Mouse (Mus musculus): ENCODE measurements around the gene Gucy2d. TPM values are rescaled to one million over a fixed set of nuclear protein-coding genes. Genes with fewer than 3 reads are reported as not detected.
A peak's percentile ranks its signal among the peaks of the same experiment; 100 is the strongest.

Gucy2d gene
- polyA plus RNA-seq, 1 experiment from 2014 or later: 2.2 TPM

DNA sequence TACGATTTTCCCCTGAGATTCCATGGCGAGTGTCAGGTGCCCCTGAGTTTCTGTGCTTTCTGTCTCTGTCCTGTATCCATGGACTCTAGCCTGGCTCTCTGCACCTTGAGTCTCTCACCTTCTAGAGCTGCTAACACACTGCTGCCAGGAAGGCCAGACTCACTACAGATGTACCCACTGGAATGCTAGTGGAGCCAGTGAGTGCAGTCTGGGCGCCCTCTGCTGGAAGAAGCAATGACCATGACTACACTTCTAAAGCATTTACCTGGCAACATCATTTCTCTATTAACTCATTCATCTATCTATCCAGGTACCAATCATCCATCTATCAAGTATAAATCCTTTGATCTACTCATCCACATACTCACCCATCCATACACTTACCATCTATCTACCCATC lies 9.4 kb upstream of the Gucy2d start:
- Histone ChIP-seq H3K36me3 (ENCODE audit: control insufficient read depth, insufficient read depth, low read length) (no peaks in the 10 kb centered on the region), H3K4me3 (ENCODE audit: low read length) (no peak overlapping the region), H3K9me3 (ENCODE audit: control insufficient read depth, low read length) (no peaks in the 10 kb centered on the region), H3K4me1 (ENCODE audit: control insufficient read depth, insufficient read depth, low read length) (no peaks in the 10 kb centered on the region), H3K9ac (ENCODE audit: low read depth, low read length) (no peak overlapping the region), H3K27me3 (replicated peaks; ENCODE audit: control insufficient read depth, insufficient read depth, low read length) (no peaks in the 10 kb centered on the region), H3K27ac (ENCODE audit: low read length) (no peak overlapping the region), H3K4me2 (ENCODE audit: low read depth, low read length) (no peak overlapping the region)
- 30% methylated on average over 3 of the region's 3 CpGs for WGBS
- peak; percentile 67 for ATAC-seq

DNA sequence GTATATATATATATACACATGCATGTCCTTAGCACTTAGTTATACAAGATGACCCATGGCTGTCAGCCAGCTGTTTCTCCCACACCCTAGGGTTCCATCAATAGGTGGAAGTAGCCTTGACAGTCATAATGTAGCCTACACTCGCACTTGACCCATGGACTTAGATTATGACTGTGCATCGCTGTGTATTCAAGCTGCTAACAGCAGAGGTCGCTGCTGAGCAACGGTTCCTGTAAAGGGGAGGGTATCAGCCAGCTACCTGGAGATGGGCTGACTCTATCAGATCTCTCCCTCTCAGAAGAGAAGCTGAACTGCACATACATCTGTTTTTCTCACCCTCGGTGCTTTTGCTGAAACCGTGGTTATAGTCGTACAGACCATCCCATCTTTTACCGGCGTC lies 2.6 kb upstream of the Gucy2d start:
- no peak overlapping the region for H3K4me3 ChIP-seq (ENCODE audit: low read length)
- no peaks in the 10 kb centered on the region for H3K9me3 ChIP-seq (ENCODE audit: control insufficient read depth, low read length)
- no peaks in the 10 kb centered on the region for H3K36me3 ChIP-seq (ENCODE audit: control insufficient read depth, insufficient read depth, low read length)
- H3K9ac ChIP-seq (ENCODE audit: low read depth, low read length): no peak overlapping the region
- ATAC-seq: no peak
- no peak overlapping the region for H3K27ac ChIP-seq (ENCODE audit: low read length)
- 34% methylated on average over 9 of the region's 9 CpGs for WGBS
- no peaks in the 10 kb centered on the region for H3K4me1 ChIP-seq (ENCODE audit: control insufficient read depth, insufficient read depth, low read length)
- no peak overlapping the region for H3K4me2 ChIP-seq (ENCODE audit: low read depth, low read length)
- no peaks in the 10 kb centered on the region; the same call in 1 of the 2 replicates for H3K27me3 ChIP-seq (replicated peaks; ENCODE audit: control insufficient read depth, insufficient read depth, low read length)

DNA sequence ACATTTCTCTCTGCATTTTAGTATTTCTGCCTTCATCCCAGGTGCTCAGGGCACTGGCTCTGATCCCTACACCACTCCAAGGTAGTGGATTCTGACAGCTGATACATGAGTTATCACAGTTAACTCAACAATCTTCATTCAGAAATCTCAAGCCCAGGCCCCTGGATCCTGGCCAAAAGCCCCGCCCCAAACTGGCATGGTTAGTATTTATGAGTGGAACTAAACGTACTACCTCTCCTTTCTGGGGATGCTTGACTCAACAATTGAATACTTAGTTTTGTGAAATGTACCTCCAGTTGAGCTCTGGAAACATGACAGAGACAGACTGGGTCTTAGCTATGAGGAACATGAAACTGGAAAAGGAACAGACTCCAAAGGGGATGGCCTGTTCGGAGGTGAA lies 6.7 kb downstream of the Gucy2d start:
- no peak overlapping the region for H3K4me2 ChIP-seq (ENCODE audit: low read depth, low read length)

DNA sequence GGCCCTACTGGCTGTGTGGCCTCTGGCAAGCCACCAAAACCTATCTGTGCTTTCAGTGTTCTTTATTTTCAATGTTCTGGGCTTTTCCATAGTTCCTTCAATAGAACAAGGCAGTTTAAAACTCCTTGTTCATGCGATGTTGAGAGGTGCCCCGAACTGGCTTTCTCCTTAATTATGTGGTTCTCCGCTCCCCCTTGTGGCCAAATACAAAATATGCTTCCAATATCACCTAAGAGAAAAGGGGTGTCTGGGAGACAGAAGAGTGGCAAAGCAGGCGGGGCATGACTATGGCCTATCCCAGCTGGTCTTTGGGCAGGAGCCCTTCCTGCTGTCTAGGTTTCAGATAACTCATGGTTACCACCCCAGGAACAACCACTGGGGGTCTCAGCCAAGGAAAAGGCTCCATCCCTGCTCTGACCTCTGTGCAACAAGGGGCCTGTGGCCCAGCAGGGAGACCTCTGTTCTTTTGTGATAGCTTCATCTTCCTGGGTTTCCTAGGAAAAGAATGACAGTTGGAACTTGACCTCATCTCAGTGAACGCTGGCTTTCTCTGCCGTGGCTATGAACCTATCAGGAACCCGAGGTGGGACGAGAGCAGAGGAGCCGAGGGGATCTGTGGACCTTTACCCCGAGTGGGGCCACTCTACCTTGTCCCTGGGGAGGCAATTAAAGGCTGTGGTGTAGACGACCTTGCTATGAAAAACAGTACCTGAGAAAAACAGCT lies 7.5 kb downstream of the Gucy2d start:
- Histone ChIP-seq H3K4me2 (ENCODE audit: low read depth, low read length) (no peak overlapping the region), H3K27ac (ENCODE audit: low read length) (no peak overlapping the region), H3K4me3 (ENCODE audit: low read length) (no peak overlapping the region), H3K27me3 (replicated peaks; ENCODE audit: control insufficient read depth, insufficient read depth, low read length) (no peaks in the 10 kb centered on the region), H3K9me3 (ENCODE audit: control insufficient read depth, low read length) (no peaks in the 10 kb centered on the region), H3K4me1 (ENCODE audit: control insufficient read depth, insufficient read depth, low read length) (no peaks in the 10 kb centered on the region), H3K36me3 (ENCODE audit: control insufficient read depth, insufficient read depth, low read length) (no peaks in the 10 kb centered on the region), H3K9ac (ENCODE audit: low read depth, low read length) (no peak overlapping the region)
- 61% methylated on average over 11 of the region's 11 CpGs for WGBS
- peak; percentile 72 for ATAC-seq

More for the DNA sequence above, 6.7 kb downstream of the Gucy2d start:
- Histone ChIP-seq H3K9me3 (ENCODE audit: control insufficient read depth, low read length) (no peaks in the 10 kb centered on the region), H3K9ac (ENCODE audit: low read depth, low read length) (no peak overlapping the region), H3K4me1 (ENCODE audit: control insufficient read depth, insufficient read depth, low read length) (no peaks in the 10 kb centered on the region), H3K27me3 (replicated peaks; ENCODE audit: control insufficient read depth, insufficient read depth, low read length) (no peaks in the 10 kb centered on the region), H3K27ac (ENCODE audit: low read length) (no peak overlapping the region), H3K36me3 (ENCODE audit: control insufficient read depth, insufficient read depth, low read length) (no peaks in the 10 kb centered on the region), H3K4me3 (ENCODE audit: low read length) (no peak overlapping the region)
- no peak for ATAC-seq
- WGBS: 62% methylated on average over 3 of the region's 3 CpGs

DNA sequence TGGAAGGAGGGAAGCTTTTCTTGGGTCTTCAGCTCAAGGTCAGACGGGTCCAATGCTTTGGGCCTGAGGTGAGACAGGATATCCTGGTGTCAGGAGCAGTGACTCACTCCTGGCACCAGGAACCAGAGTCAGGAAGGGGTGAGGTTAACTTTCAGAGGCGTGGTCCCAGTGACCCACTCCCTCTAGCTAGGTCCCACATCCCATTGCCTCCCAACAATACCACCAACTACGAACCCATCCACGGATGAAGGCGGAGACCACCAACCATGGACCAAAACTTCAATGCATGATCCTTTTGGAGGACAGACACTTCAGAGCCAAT lies 8.1 kb downstream of the Gucy2d start:
- H3K4me2 ChIP-seq (ENCODE audit: low read depth, low read length): no peak overlapping the region
- no peak overlapping the region for H3K27ac ChIP-seq (ENCODE audit: low read length)
- H3K36me3 ChIP-seq (ENCODE audit: control insufficient read depth, insufficient read depth, low read length): no peaks in the 10 kb centered on the region
- H3K9me3 ChIP-seq (ENCODE audit: control insufficient read depth, low read length): no peaks in the 10 kb centered on the region
- no peaks in the 10 kb centered on the region for H3K27me3 ChIP-seq (replicated peaks; ENCODE audit: control insufficient read depth, insufficient read depth, low read length)
- peak; percentile 43; the same call in 1 of the 2 replicates for ATAC-seq
- H3K4me1 ChIP-seq (ENCODE audit: control insufficient read depth, insufficient read depth, low read length): no peaks in the 10 kb centered on the region
- H3K9ac ChIP-seq (ENCODE audit: low read depth, low read length): no peak overlapping the region
- no peak overlapping the region for H3K4me3 ChIP-seq (ENCODE audit: low read length)
- 85% methylated on average over 5 of the region's 5 CpGs for WGBS

DNA sequence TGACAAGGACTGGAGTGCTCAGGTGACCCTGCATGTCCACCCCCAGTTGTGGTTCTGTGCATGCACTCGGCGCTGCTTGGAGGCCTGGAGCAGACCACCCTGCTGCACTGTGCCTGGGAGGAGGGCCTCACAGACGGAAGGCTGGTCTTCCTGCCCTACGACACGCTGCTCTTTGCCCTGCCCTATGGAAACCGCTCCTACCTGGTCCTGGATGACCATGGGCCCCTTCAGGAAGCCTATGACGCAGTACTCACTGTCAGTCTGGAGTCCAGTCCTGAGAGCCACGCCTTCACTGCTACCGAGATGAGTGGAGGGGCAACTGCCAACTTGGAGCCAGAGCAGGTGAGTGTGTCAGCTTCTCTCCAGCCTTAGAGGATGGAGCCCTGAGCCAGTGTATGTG lies 9.5 kb downstream of the Gucy2d start:
- Histone ChIP-seq H3K4me1 (ENCODE audit: control insufficient read depth, insufficient read depth, low read length) (no peaks in the 10 kb centered on the region), H3K4me3 (ENCODE audit: low read length) (no peak overlapping the region), H3K36me3 (ENCODE audit: control insufficient read depth, insufficient read depth, low read length) (no peaks in the 10 kb centered on the region), H3K27ac (ENCODE audit: low read length) (no peak overlapping the region), H3K9ac (ENCODE audit: low read depth, low read length) (no peak overlapping the region), H3K27me3 (replicated peaks; ENCODE audit: control insufficient read depth, insufficient read depth, low read length) (no peaks in the 10 kb centered on the region), H3K9me3 (ENCODE audit: control insufficient read depth, low read length) (no peaks in the 10 kb centered on the region), H3K4me2 (ENCODE audit: low read depth, low read length) (no peak overlapping the region)
- 61% methylated on average over 9 of the region's 9 CpGs for WGBS
- peak; percentile 85 for ATAC-seq

DNA sequence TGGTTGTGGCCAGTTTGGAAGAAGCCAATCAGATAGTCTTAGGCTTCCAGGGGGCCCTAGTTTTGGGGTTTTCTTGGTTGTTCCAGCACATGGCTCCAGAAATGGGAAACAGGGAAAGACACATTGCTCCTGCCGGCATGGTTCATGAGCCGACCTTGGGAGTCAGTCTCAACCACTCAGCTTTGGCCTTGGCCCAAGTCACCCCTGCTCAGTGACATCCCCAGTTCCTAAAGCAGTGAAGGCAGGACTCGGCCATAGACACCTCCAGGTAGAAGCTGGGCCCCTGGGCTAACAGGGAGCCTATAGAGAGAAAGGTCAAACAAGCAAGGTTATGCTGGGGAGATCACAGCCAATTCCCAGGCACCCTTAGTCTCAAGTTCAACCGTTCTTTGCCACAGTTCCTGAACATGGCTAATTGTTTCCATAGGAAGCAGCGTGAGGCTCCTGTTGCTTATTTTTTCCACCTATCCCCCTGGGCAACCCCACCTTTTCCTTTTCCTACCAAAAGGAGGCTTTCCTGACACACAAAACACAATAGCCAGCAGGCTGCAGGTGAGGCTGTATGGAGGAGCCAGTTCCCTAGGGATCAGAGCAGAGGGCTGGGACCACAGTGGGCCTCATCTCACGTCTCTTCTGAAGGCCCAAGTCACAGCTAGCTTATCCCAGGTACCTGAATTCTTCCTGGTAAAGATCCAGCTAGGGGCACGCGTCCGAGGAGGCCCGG lies 14.3 kb downstream of the Gucy2d start:
- H3K4me2 ChIP-seq (ENCODE audit: low read depth, low read length): no peak overlapping the region
- 69% methylated on average over 10 of the region's 10 CpGs for WGBS
- H3K9me3 ChIP-seq (ENCODE audit: control insufficient read depth, low read length): no peaks in the 10 kb centered on the region
- H3K4me3 ChIP-seq (ENCODE audit: low read length): no peak overlapping the region
- H3K4me1 ChIP-seq (ENCODE audit: control insufficient read depth, insufficient read depth, low read length): no peaks in the 10 kb centered on the region
- no peak for ATAC-seq
- H3K27ac ChIP-seq (ENCODE audit: low read length): no peak overlapping the region
- no peaks in the 10 kb centered on the region for H3K27me3 ChIP-seq (replicated peaks; ENCODE audit: control insufficient read depth, insufficient read depth, low read length)
- H3K9ac ChIP-seq (ENCODE audit: low read depth, low read length): no peak overlapping the region
- no peaks in the 10 kb centered on the region for H3K36me3 ChIP-seq (ENCODE audit: control insufficient read depth, insufficient read depth, low read length)

DNA sequence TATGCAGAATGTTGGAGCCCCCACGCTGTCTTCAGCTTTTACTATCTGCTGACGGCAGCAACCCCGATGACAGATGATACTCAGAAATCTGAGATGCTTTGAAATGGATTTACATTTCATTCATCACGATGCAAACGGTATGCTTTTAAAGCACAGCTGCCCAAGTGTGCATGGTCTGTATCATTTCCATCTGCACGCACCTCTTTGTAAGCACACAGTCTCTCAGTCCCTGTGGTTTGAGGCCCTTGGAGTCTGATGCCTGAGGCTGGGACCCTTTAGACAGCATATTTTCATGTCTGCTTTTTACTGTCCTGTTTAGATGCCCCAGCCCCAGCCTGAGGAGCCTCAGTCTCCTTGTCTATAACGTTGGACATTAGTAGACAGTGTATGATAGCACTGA lies 20.1 kb downstream of the Gucy2d start:
- Histone ChIP-seq H3K9me3 (ENCODE audit: control insufficient read depth, low read length) (no peaks in the 10 kb centered on the region), H3K4me2 (ENCODE audit: low read depth, low read length) (no peak overlapping the region), H3K4me3 (ENCODE audit: low read length) (no peak overlapping the region), H3K4me1 (ENCODE audit: control insufficient read depth, insufficient read depth, low read length) (no peaks in the 10 kb centered on the region), H3K27ac (ENCODE audit: low read length) (no peak overlapping the region), H3K27me3 (replicated peaks; ENCODE audit: control insufficient read depth, insufficient read depth, low read length) (0 out of 2 replicates have a peak, but pooled peaks cover 2% of the 10 kb centered on the region), H3K36me3 (ENCODE audit: control insufficient read depth, insufficient read depth, low read length) (no peaks in the 10 kb centered on the region), H3K9ac (ENCODE audit: low read depth, low read length) (no peak overlapping the region)
- no peak for ATAC-seq
- WGBS: 49% methylated on average over 7 of the region's 7 CpGs

DNA sequence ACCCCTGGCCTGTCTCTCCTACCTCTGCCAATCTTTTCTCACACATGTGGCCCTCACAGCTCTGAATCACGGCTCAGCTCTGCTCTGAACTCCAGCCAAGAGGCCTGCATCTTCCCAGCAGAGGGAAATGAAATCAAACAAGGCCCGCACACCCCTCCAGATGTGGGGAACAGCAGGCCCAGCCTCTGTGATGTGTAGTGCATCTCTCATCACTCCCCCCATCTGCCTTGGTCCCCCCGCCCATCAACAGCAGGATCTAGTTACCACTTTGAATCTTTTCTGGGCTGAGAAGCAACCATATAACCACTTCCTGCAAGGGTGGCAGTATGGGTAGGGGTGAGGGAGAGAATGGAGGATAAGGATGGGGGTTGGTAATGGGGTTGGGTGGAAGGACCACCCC lies 28.9 kb downstream of the Gucy2d start:
- H3K36me3 ChIP-seq (ENCODE audit: control insufficient read depth, insufficient read depth, low read length): no peaks in the 10 kb centered on the region
- no peak overlapping the region for H3K9ac ChIP-seq (ENCODE audit: low read depth, low read length)
- no peak overlapping the region for H3K4me2 ChIP-seq (ENCODE audit: low read depth, low read length)
- no peak for ATAC-seq
- WGBS: 54% methylated on average over 3 of the region's 3 CpGs
- no peaks in the 10 kb centered on the region for H3K9me3 ChIP-seq (ENCODE audit: control insufficient read depth, low read length)
- no peak overlapping the region for H3K27ac ChIP-seq (ENCODE audit: low read length)
- no peaks in the 10 kb centered on the region for H3K27me3 ChIP-seq (replicated peaks; ENCODE audit: control insufficient read depth, insufficient read depth, low read length)
- H3K4me3 ChIP-seq (ENCODE audit: low read length): no peak overlapping the region
- no peaks in the 10 kb centered on the region for H3K4me1 ChIP-seq (ENCODE audit: control insufficient read depth, insufficient read depth, low read length)
